Mouse (Mus musculus) embryonic facial prominence, embryonic 10.5 days (tissue): Measurements from ENCODE around the gene Ttll5. TPM values are rescaled to one million over a fixed set of nuclear protein-coding genes. Genes with fewer than 3 reads are reported as not detected.

ENCODE experiments used
- DNase-seq: peaks from one replicate; pipeline ENCODE4 v3.0.0-alpha.2; 2017; ENCODE audit warnings: low spot score
- H3K27ac ChIP-seq: fragments of 300-500 bp; sonication (generic); replicated peaks from 2 replicates; pipeline ENCODE4 v1.5.1; 2016; ENCODE audit warnings: mild to moderate bottlenecking
- H3K27me3 ChIP-seq: fragments of 300-500 bp; sonication (generic); replicated peaks from 2 replicates; pipeline ENCODE4 v1.6.1; 2016; ENCODE audit warnings: low read depth, mild to moderate bottlenecking; ENCODE audit not compliant: poor library complexity, severe bottlenecking
- H3K36me3 ChIP-seq: fragments of 300-500 bp; sonication (generic); replicated peaks from 2 replicates; pipeline ENCODE4 v1.6.1; 2016; ENCODE audit warnings: mild to moderate bottlenecking, moderate library complexity
- H3K4me1 ChIP-seq: fragments of 300-500 bp; sonication (generic); 2 replicates; pipeline ENCODE4 v1.6.1; 2016
- H3K4me3 ChIP-seq: fragments of 300-500 bp; sonication (generic); 2 replicates; pipeline ENCODE4 v1.5.1; 2016; ENCODE audit warnings: mild to moderate bottlenecking, moderate library complexity
- H3K9me3 ChIP-seq: fragments of 300-500 bp; sonication (generic); 2 replicates; pipeline ENCODE4 v1.6.1; 2016; ENCODE audit warnings: mild to moderate bottlenecking
- WGBS: fragments of 180-500 bp; shearing (Covaris S2); methylation state at CpG from one replicate; pipeline ENCODE4 v1.1.7; 2016; 5-methylcytosine and 5-hydroxymethylcytosine counted together
- polyA plus RNA-seq: library from polyadenylated mRNA; unstranded; fragments of >200 nt; fragmentation: Nextera tagmentation; extraction: Ambion mirVana; gene quantifications from 2 replicates; pipeline ENCODE4 v1.2.1, GENCODE M21; 2016

The Ttll5 gene
- polyA plus RNA-seq, 1 experiment from 2014 or later = 17.0 TPM

GRCm38 (mm10) chr12:85903986-85904385, 79.5 kb downstream of the Ttll5 start:
- 87% methylated on average over 6 of the region's 6 CpGs for WGBS

GRCm38 (mm10) chr12:85905666-85906065, 81.2 kb downstream of the Ttll5 start:
- no peaks in the 10 kb centered on the region for H3K9me3 ChIP-seq
- no peak overlapping the region for H3K27ac ChIP-seq
- H3K36me3 ChIP-seq = peaks cover 33% of the 10 kb centered on the region
- H3K4me1 ChIP-seq = peaks cover 2% of the 10 kb centered on the region; the same call in 1 of the 2 replicates
- WGBS = 96% methylated on average over 2 of the region's 2 CpGs
- DNase-seq = no peak
- H3K27me3 ChIP-seq = no peaks in the 10 kb centered on the region
- H3K4me3 ChIP-seq = no peak overlapping the region

More at GRCm38 (mm10) chr12:85903986-85904385, 79.5 kb downstream of the Ttll5 start:
- Histone ChIP-seq H3K36me3 (peaks cover 42% of the 10 kb centered on the region), H3K27ac (no peak overlapping the region), H3K9me3 (no peaks in the 10 kb centered on the region), H3K4me3 (no peak overlapping the region), H3K27me3 (no peaks in the 10 kb centered on the region), H3K4me1 (0 out of 2 replicates have a peak, but pooled peaks cover 2% of the 10 kb centered on the region)
- no peak for DNase-seq

DNA sequence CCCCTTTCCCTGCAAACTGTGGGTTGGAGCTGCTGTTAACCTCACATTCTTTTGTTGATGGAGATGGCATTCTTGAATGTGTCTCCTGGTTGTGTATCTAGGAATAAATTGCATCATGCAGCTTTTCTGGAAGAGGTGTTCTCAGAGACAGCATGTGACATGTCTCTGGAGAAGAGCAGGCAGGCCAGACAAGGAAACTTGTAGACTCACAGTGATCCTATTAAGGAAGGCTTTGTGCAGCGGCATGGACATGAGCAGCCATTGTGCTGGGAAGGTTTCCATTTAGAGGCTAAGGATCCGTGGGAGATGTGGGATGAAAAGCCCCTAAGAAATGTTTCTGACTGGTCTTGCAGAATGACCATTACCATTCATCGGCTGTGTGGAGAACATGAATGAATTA, 83.4 kb downstream of the Ttll5 start:
- Histone ChIP-seq H3K4me3 (no peak overlapping the region), H3K27me3 (no peaks in the 10 kb centered on the region), H3K9me3 (no peaks in the 10 kb centered on the region), H3K36me3 (peaks cover 14% of the 10 kb centered on the region), H3K4me1 (peaks cover 2% of the 10 kb centered on the region; the same call in 1 of the 2 replicates), H3K27ac (no peak overlapping the region)
- 65% methylated on average over 3 of the region's 3 CpGs for WGBS
- DNase-seq = no peak

GRCm38 (mm10) chr12:85910811-85911210, 86.4 kb downstream of the Ttll5 start:
- WGBS = 86% methylated on average over 6 of the region's 6 CpGs

GRCm38 (mm10) chr12:85912712-85913504, 88.4 kb downstream of the Ttll5 start:
- Histone ChIP-seq H3K27ac (no peak overlapping the region), H3K4me3 (no peak overlapping the region), H3K9me3 (no peaks in the 10 kb centered on the region), H3K4me1 (no peaks in the 10 kb centered on the region; the same call in 1 of the 2 replicates), H3K27me3 (no peaks in the 10 kb centered on the region), H3K36me3 (peaks cover 16% of the 10 kb centered on the region)
- no peak for DNase-seq
- WGBS = 93% methylated on average over 13 of the region's 13 CpGs

More at GRCm38 (mm10) chr12:85910811-85911210, 86.4 kb downstream of the Ttll5 start:
- peaks cover 10% of the 10 kb centered on the region for H3K36me3 ChIP-seq
- H3K4me3 ChIP-seq = no peak overlapping the region
- DNase-seq = no peak
- H3K27ac ChIP-seq = no peak overlapping the region
- H3K9me3 ChIP-seq = no peaks in the 10 kb centered on the region
- peaks cover 2% of the 10 kb centered on the region; the same call in 1 of the 2 replicates for H3K4me1 ChIP-seq
- H3K27me3 ChIP-seq = no peaks in the 10 kb centered on the region

- WGBS = 69% methylated on average over 4 of the region's 4 CpGs
- DNase-seq = no peak
- Histone ChIP-seq H3K27ac (no peak overlapping the region), H3K4me1 (0 out of 2 replicates have a peak, but pooled peaks cover 3% of the 10 kb centered on the region), H3K4me3 (no peak overlapping the region), H3K36me3 (peaks cover 24% of the 10 kb centered on the region), H3K9me3 (no peaks in the 10 kb centered on the region), H3K27me3 (no peaks in the 10 kb centered on the region)
These were observed 102.4 kb downstream of the Ttll5 start for GRCm38 (mm10) chr12:85926897-85927296.

GRCm38 (mm10) chr12:85928513-85928912, 104.1 kb downstream of the Ttll5 start:
- H3K4me3 ChIP-seq = no peak overlapping the region
- no peak for DNase-seq
- H3K27me3 ChIP-seq = no peaks in the 10 kb centered on the region
- H3K4me1 ChIP-seq = 0 out of 2 replicates have a peak, but pooled peaks cover 3% of the 10 kb centered on the region
- no peaks in the 10 kb centered on the region for H3K9me3 ChIP-seq
- peaks cover 29% of the 10 kb centered on the region for H3K36me3 ChIP-seq
- no peak overlapping the region for H3K27ac ChIP-seq
- 94% methylated on average over 10 of the region's 10 CpGs for whole genome bisulfite sequencing

DNA sequence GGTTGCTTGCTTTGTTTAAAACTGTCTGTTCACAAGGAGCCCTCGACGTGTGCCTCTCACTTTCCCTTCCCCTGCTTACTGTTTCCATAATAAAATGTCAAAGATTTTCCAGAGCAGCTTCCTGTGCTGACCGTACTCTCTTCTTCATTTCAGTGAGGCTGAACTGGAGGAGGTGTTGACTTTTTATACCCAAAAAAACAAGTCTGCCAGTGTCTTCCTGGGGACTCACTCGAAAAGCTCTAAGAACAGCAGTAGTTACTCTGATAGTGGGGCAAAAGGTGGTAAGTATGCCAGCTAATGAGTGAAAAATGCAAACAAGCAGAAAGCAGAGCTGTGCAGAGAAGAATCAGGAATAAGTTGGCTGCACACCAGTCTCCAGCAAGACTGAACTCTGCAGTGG, 105.3 kb downstream of the Ttll5 start:
- 82% methylated on average over 4 of the region's 4 CpGs for WGBS
- no peak overlapping the region for H3K27ac ChIP-seq
- H3K4me1 ChIP-seq = 0 out of 2 replicates have a peak, but pooled peaks cover 3% of the 10 kb centered on the region

DNA sequence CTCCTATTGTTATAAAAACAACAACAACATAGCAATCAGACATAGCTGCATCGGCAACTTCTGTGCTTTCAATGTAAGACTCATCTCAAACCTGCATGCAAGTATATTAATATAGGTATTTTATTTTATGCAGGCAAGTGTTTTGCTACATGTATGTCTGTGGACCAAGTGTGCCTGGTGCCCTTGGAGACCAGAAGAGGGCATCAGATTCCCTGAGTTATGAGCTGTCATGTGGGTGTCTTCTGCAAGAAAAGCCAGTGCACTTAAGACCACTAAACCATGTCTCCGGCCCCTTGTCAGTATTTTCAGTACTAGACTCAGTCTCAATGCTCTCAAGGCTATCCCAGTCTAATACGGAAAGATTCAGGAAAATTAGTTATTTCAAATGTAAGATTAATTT, 106.3 kb downstream of the Ttll5 start:
- no peak overlapping the region for H3K4me3 ChIP-seq
- no peaks in the 10 kb centered on the region for H3K9me3 ChIP-seq
- 91% methylated on average over 3 of the region's 3 CpGs for WGBS
- peaks cover 35% of the 10 kb centered on the region for H3K36me3 ChIP-seq
- H3K4me1 ChIP-seq = 0 out of 2 replicates have a peak, but pooled peaks cover 3% of the 10 kb centered on the region
- H3K27ac ChIP-seq = no peak overlapping the region
- no peak for DNase-seq
- H3K27me3 ChIP-seq = no peaks in the 10 kb centered on the region

More for the DNA sequence above, 105.3 kb downstream of the Ttll5 start:
- no peak for DNase-seq
- Histone ChIP-seq H3K4me3 (no peak overlapping the region), H3K9me3 (no peaks in the 10 kb centered on the region), H3K27me3 (no peaks in the 10 kb centered on the region), H3K36me3 (peaks cover 39% of the 10 kb centered on the region)

GRCm38 (mm10) chr12:85933241-85933640, 108.8 kb downstream of the Ttll5 start:
- no peak overlapping the region for H3K27ac ChIP-seq
- H3K4me1 ChIP-seq = 0 out of 2 replicates have a peak, but pooled peaks cover 3% of the 10 kb centered on the region
- no peak for DNase-seq
- H3K9me3 ChIP-seq = no peaks in the 10 kb centered on the region
- no peak overlapping the region for H3K4me3 ChIP-seq
- H3K36me3 ChIP-seq = peaks cover 30% of the 10 kb centered on the region
- no peaks in the 10 kb centered on the region for H3K27me3 ChIP-seq
- WGBS = 83% methylated on average over 10 of the region's 10 CpGs

DNA sequence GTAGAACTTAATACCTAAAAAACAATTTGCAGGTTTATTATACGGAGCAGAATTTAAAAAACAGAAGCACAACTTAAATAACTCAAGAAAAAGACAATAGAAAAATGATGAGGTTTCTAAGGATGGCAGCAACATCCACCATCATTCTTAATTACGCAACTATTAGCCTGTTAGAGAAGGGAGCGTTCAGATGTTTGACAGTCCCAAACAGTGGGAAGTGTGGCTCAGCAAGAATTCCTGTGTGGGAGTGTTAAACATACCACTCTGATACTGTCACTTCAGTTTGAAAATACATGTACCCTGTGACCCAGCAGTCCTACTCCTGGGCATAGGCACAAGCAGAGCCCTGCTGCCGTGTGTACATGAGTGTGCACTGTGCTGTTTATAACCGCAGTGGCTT, 112.9 kb downstream of the Ttll5 start:
- Histone ChIP-seq H3K9me3 (no peaks in the 10 kb centered on the region), H3K36me3 (peaks cover 20% of the 10 kb centered on the region), H3K4me1 (no peaks in the 10 kb centered on the region), H3K27me3 (no peaks in the 10 kb centered on the region), H3K4me3 (no peak overlapping the region), H3K27ac (no peak overlapping the region)
- DNase-seq = no peak
- WGBS = 92% methylated on average over 5 of the region's 5 CpGs

DNA sequence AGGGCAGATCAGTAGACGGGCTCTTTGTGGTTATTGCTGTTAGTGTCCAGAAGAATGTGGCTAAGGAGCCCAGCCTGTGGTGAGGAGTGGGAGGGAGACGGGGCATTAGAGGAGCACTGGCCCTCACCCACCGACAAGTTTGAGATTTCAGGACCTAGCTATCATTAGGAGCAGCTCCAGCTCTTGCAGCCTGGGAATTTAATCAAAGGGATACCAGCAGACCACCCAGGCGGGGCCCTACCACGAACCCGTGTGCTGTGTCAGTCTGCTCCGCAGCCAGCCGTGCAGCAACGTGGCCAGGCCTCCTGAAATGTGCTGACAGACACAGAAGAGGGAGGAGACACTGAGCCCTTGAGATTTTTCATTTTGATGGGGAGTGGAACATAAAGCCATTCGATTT, 119.0 kb downstream of the Ttll5 start:
- Histone ChIP-seq H3K27me3 (no peaks in the 10 kb centered on the region), H3K27ac (no peak overlapping the region; the same call in 1 of the 2 replicates), H3K9me3 (no peaks in the 10 kb centered on the region), H3K4me3 (no peak overlapping the region), H3K4me1 (peaks cover 6% of the 10 kb centered on the region; the same call in 1 of the 2 replicates), H3K36me3 (peaks cover 8% of the 10 kb centered on the region; the same call in 1 of the 2 replicates)
- WGBS = 59% methylated on average over 10 of the region's 10 CpGs
- no peak for DNase-seq

- H3K9me3 ChIP-seq = no peaks in the 10 kb centered on the region
These were observed 120.0 kb downstream of the Ttll5 start for GRCm38 (mm10) chr12:85944419-85944818.

More at GRCm38 (mm10) chr12:85944419-85944818, 120.0 kb downstream of the Ttll5 start:
- DNase-seq = no peak
- Histone ChIP-seq H3K27ac (no peak overlapping the region), H3K36me3 (peaks cover 8% of the 10 kb centered on the region; the same call in 1 of the 2 replicates), H3K4me3 (no peak overlapping the region), H3K27me3 (no peaks in the 10 kb centered on the region), H3K4me1 (peaks cover 6% of the 10 kb centered on the region; the same call in 1 of the 2 replicates)
- 94% methylated on average over 3 of the region's 3 CpGs for WGBS
